Mouse (Mus musculus) midbrain, embryonic 12.5 days (tissue): Measurements from ENCODE around the gene Ubb. TPM values are rescaled to one million over a fixed set of nuclear protein-coding genes. Genes with fewer than 3 reads are reported as not detected.

Experiments
- ATAC-seq: fragments of 200-750 bp; cut with Nextera tagmentation; 2 replicates; pipeline ENCODE4 v1.8.0; 2017; ENCODE audit warnings: low read depth, moderate TSS enrichment, moderate library complexity; ENCODE audit not compliant: low FRiP score
- H3K27ac ChIP-seq: fragments of 300-500 bp; sonication (generic); replicated peaks from 2 replicates; pipeline ENCODE4 v1.5.1; 2016; ENCODE audit warnings: mild to moderate bottlenecking
- H3K27me3 ChIP-seq: fragments of 300-500 bp; sonication (generic); 2 replicates; pipeline ENCODE4 v1.6.1; 2016; ENCODE audit warnings: mild to moderate bottlenecking
- H3K36me3 ChIP-seq: fragments of 300-500 bp; sonication (generic); 2 replicates; pipeline ENCODE4 v1.6.1; 2016
- H3K4me1 ChIP-seq: fragments of 300-500 bp; sonication (generic); 2 replicates; pipeline ENCODE4 v1.6.1; 2016
- H3K4me2 ChIP-seq: fragments of 300-500 bp; sonication (generic); replicated peaks from 2 replicates; pipeline ENCODE4 v1.6.1; 2016; ENCODE audit warnings: mild to moderate bottlenecking, moderate library complexity
- H3K4me3 ChIP-seq: fragments of 300-500 bp; sonication (generic); 2 replicates; pipeline ENCODE4 v1.5.1; 2016; ENCODE audit warnings: mild to moderate bottlenecking
- H3K9ac ChIP-seq: fragments of 300-500 bp; sonication (generic); replicated peaks from 2 replicates; pipeline ENCODE4 v1.6.1; 2016; ENCODE audit warnings: mild to moderate bottlenecking, moderate library complexity
- H3K9me3 ChIP-seq: fragments of 300-500 bp; sonication (generic); 2 replicates; pipeline ENCODE4 v1.6.1; 2016; ENCODE audit warnings: mild to moderate bottlenecking
- WGBS: fragments of 180-500 bp; shearing (Covaris S2); methylation state at CpG from one replicate; pipeline ENCODE4 v1.1.7; 2016; 5-methylcytosine and 5-hydroxymethylcytosine counted together
- polyA plus RNA-seq: library from polyadenylated mRNA; unstranded; fragments of >200 nt; fragmentation: Nextera tagmentation; extraction: Ambion mirVana; gene quantifications from 2 replicates; pipeline ENCODE4 v1.2.1, GENCODE M21; 2016

Gene Ubb
- polyA plus RNA-seq, 1 experiment from 2014 or later = 3,810 TPM

- peaks cover 29% of the 10 kb centered on the region for H3K36me3 ChIP-seq
- H3K4me2 ChIP-seq = peak overlapping the region; percentile 96
- H3K4me1 ChIP-seq = peaks cover 32% of the 10 kb centered on the region
- H3K27ac ChIP-seq = no peak overlapping the region
- H3K4me3 ChIP-seq = peak overlapping the region; percentile 57
- ATAC-seq = no peak
- WGBS = 84% methylated on average over 5 of the region's 5 CpGs
- peak overlapping the region; percentile 56 for H3K9ac ChIP-seq
- H3K9me3 ChIP-seq = no peaks in the 10 kb centered on the region
- no peaks in the 10 kb centered on the region for H3K27me3 ChIP-seq
Measured at GRCm38 (mm10) chr11:62553633-62554032, 2.7 kb downstream of the Ubb start.

- 71% methylated on average over 5 of the region's 5 CpGs for WGBS
- no peak for ATAC-seq
- Histone ChIP-seq H3K27me3 (no peaks in the 10 kb centered on the region), H3K9ac (peak overlapping the region; percentile 56), H3K9me3 (no peaks in the 10 kb centered on the region), H3K36me3 (peaks cover 29% of the 10 kb centered on the region), H3K4me1 (peaks cover 32% of the 10 kb centered on the region), H3K4me3 (peak overlapping the region; percentile 57), H3K4me2 (peak overlapping the region; percentile 96), H3K27ac (no peak overlapping the region)
Measured at GRCm38 (mm10) chr11:62554163-62554855, 3.3 kb downstream of the Ubb start.

GRCm38 (mm10) chr11:62554934-62555517 is 4.1 kb downstream of the Ubb start:
- H3K9me3 ChIP-seq = no peaks in the 10 kb centered on the region
- no peak overlapping the region for H3K27ac ChIP-seq
- no peak overlapping the region for H3K9ac ChIP-seq
- H3K4me1 ChIP-seq = peaks cover 24% of the 10 kb centered on the region
- H3K36me3 ChIP-seq = peaks cover 29% of the 10 kb centered on the region
- H3K27me3 ChIP-seq = peaks cover 3% of the 10 kb centered on the region
- H3K4me2 ChIP-seq = peak overlapping the region; percentile 96
- ATAC-seq = no peak
- H3K4me3 ChIP-seq = peak overlapping the region; percentile 57; the same call in 1 of the 2 replicates

GRCm38 (mm10) chr11:62555896-62556412 is 5.0 kb downstream of the Ubb start:
- Histone ChIP-seq H3K27me3 (peaks cover 7% of the 10 kb centered on the region), H3K4me2 (0 out of 2 replicates have a peak overlapping the region, but pooled peaks have one; percentile 96), H3K27ac (no peak overlapping the region; the same call in 1 of the 2 replicates), H3K36me3 (peaks cover 29% of the 10 kb centered on the region), H3K9me3 (no peaks in the 10 kb centered on the region), H3K9ac (no peak overlapping the region), H3K4me1 (peaks cover 23% of the 10 kb centered on the region), H3K4me3 (no peak overlapping the region)
- no peak for ATAC-seq

- no peak overlapping the region for H3K4me2 ChIP-seq
- no peak overlapping the region for H3K27ac ChIP-seq
- H3K27me3 ChIP-seq = peaks cover 7% of the 10 kb centered on the region
- no peak overlapping the region for H3K9ac ChIP-seq
- ATAC-seq = no peak
- no peak overlapping the region for H3K4me3 ChIP-seq
- H3K9me3 ChIP-seq = no peaks in the 10 kb centered on the region
- H3K4me1 ChIP-seq = peaks cover 23% of the 10 kb centered on the region
- H3K36me3 ChIP-seq = peaks cover 29% of the 10 kb centered on the region
- WGBS = 73% methylated on average over 5 of the region's 5 CpGs
Measured at GRCm38 (mm10) chr11:62557205-62557604, 6.2 kb downstream of the Ubb start.

- no peak overlapping the region for H3K4me2 ChIP-seq
- 76% methylated on average over 2 of the region's 2 CpGs for WGBS
- no peak for ATAC-seq
Measured at GRCm38 (mm10) chr11:62558152-62558551, 7.2 kb downstream of the Ubb start.

GRCm38 (mm10) chr11:62558961-62559646 is 8.1 kb downstream of the Ubb start:
- H3K4me2 ChIP-seq = no peak overlapping the region
- 68% methylated on average over 6 of the region's 6 CpGs for WGBS
- no peak for ATAC-seq
- peaks cover 7% of the 10 kb centered on the region for H3K27me3 ChIP-seq
- H3K9me3 ChIP-seq = no peaks in the 10 kb centered on the region
- no peak overlapping the region for H3K4me3 ChIP-seq
- H3K27ac ChIP-seq = no peak overlapping the region
- H3K4me1 ChIP-seq = peaks cover 13% of the 10 kb centered on the region
- peaks cover 17% of the 10 kb centered on the region for H3K36me3 ChIP-seq
- no peak overlapping the region for H3K9ac ChIP-seq

More at GRCm38 (mm10) chr11:62558152-62558551, 7.2 kb downstream of the Ubb start:
- Histone ChIP-seq H3K9me3 (no peaks in the 10 kb centered on the region), H3K36me3 (peaks cover 27% of the 10 kb centered on the region), H3K27me3 (peaks cover 7% of the 10 kb centered on the region), H3K4me1 (peaks cover 22% of the 10 kb centered on the region), H3K9ac (no peak overlapping the region), H3K27ac (no peak overlapping the region), H3K4me3 (no peak overlapping the region)

- Histone ChIP-seq H3K4me3 (peak overlapping the region; percentile 31), H3K27ac (no peak overlapping the region), H3K9me3 (no peaks in the 10 kb centered on the region), H3K27me3 (peaks cover 7% of the 10 kb centered on the region), H3K4me1 (no peaks in the 10 kb centered on the region), H3K36me3 (peaks cover 3% of the 10 kb centered on the region; the same call in 1 of the 2 replicates), H3K9ac (no peak overlapping the region), H3K4me2 (peak overlapping the region; percentile 48)
- WGBS = 32% methylated on average over 43 of the region's 43 CpGs
- no peak for ATAC-seq
Measured at GRCm38 (mm10) chr11:62560463-62561016, 9.6 kb downstream of the Ubb start.

GRCm38 (mm10) chr11:62563590-62563989 is 12.6 kb downstream of the Ubb start:
- no peak overlapping the region for H3K4me3 ChIP-seq
- no peak for ATAC-seq
- WGBS = 91% methylated on average over 2 of the region's 2 CpGs

GRCm38 (mm10) chr11:62565747-62566146 is 14.8 kb downstream of the Ubb start:
- Histone ChIP-seq H3K9me3 (no peaks in the 10 kb centered on the region), H3K4me1 (no peaks in the 10 kb centered on the region), H3K4me2 (no peak overlapping the region), H3K9ac (no peak overlapping the region), H3K27ac (no peak overlapping the region), H3K36me3 (no peaks in the 10 kb centered on the region), H3K27me3 (no peaks in the 10 kb centered on the region), H3K4me3 (no peak overlapping the region)
- WGBS = 79% methylated on average over 7 of the region's 7 CpGs
- ATAC-seq = no peak

More at GRCm38 (mm10) chr11:62563590-62563989, 12.6 kb downstream of the Ubb start:
- no peaks in the 10 kb centered on the region for H3K4me1 ChIP-seq
- H3K36me3 ChIP-seq = no peaks in the 10 kb centered on the region
- no peak overlapping the region for H3K27ac ChIP-seq
- H3K9me3 ChIP-seq = no peaks in the 10 kb centered on the region
- peaks cover 7% of the 10 kb centered on the region for H3K27me3 ChIP-seq
- no peak overlapping the region for H3K9ac ChIP-seq
- no peak overlapping the region for H3K4me2 ChIP-seq

GRCm38 (mm10) chr11:62566211-62566610 is 15.2 kb downstream of the Ubb start:
- Histone ChIP-seq H3K9ac (no peak overlapping the region), H3K4me2 (no peak overlapping the region), H3K4me3 (no peak overlapping the region), H3K36me3 (no peaks in the 10 kb centered on the region), H3K4me1 (no peaks in the 10 kb centered on the region), H3K27me3 (no peaks in the 10 kb centered on the region), H3K27ac (no peak overlapping the region), H3K9me3 (no peaks in the 10 kb centered on the region)
- ATAC-seq = no peak
- WGBS = 70% methylated on average over 1 of the region's 1 CpGs

- Histone ChIP-seq H3K36me3 (no peaks in the 10 kb centered on the region), H3K4me3 (no peak overlapping the region), H3K27ac (no peak overlapping the region), H3K4me1 (no peaks in the 10 kb centered on the region), H3K9me3 (no peaks in the 10 kb centered on the region), H3K9ac (no peak overlapping the region), H3K27me3 (no peaks in the 10 kb centered on the region), H3K4me2 (no peak overlapping the region)
- WGBS = 68% methylated on average over 3 of the region's 3 CpGs
- no peak for ATAC-seq
Measured at GRCm38 (mm10) chr11:62568300-62568699, 17.3 kb downstream of the Ubb start.
